Mouse (Mus musculus) CD4-positive, CD25-positive, alpha-beta regulatory T cell (primary cell): ENCODE data around the gene Pygo2. TPM values are rescaled to one million over a fixed set of nuclear protein-coding genes. Genes with fewer than 3 reads are reported as not detected.

Source experiments
- polyA plus RNA-seq: library from polyadenylated mRNA; unstranded; fragments of 100-300 nt; shearing (Covaris generic); gene quantifications from one replicate; pipeline ENCODE4 v1.2.1, GENCODE M21; 2017

The Pygo2 gene
- 69.6 TPM for polyA plus RNA-seq

DNA sequence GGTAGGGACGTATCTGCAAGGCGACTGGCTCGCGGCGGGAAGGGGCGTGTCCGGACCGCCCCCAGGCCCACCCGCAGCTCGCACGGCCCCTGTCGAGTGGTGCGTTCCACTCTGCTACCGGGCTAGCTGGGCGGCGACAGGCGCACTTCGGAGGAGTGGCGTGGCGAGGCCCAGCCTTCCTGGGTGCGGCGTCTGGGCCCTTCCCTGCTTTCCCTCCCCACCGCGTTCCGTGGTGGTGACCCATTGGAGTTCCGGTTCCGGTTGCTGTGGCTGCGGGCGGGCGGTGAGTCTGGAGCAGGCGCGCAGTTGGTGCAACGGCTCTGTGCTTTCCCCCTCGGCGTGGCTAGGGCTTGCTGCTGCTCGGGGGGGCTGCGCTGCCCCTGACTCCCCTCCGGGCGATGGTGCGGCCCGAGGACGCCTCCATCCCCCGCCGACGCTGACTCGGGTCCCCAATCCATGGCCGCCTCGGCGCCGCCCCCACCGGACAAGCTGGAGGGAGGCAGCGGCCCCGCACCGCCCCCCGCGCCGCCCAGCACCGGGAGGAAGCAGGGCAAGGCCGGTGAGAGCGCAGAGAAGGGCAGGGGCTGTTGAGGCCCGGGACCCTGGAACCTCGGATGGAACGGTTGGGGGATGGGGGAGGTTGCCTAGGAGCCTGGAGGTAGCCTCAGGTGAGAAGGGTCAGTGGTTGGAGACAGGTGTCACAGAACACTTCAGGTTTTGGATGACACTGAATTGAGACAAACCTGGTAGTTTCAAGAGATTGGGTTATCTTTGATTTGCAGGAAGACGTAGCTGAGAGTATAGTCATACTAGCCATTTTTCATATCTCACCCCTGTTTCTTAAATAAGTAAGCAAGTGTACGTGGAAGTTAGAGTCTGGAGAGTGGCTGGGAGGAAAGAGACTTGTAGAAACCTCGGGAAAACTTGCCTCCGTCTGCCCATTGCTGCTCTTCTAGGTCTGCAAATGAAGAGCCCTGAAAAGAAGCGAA lies at the start of gene Pygo2:
Gene Pygo2 (plus strand): TSS at position 44 of the 989 bp plus-strand sequence.

DNA sequence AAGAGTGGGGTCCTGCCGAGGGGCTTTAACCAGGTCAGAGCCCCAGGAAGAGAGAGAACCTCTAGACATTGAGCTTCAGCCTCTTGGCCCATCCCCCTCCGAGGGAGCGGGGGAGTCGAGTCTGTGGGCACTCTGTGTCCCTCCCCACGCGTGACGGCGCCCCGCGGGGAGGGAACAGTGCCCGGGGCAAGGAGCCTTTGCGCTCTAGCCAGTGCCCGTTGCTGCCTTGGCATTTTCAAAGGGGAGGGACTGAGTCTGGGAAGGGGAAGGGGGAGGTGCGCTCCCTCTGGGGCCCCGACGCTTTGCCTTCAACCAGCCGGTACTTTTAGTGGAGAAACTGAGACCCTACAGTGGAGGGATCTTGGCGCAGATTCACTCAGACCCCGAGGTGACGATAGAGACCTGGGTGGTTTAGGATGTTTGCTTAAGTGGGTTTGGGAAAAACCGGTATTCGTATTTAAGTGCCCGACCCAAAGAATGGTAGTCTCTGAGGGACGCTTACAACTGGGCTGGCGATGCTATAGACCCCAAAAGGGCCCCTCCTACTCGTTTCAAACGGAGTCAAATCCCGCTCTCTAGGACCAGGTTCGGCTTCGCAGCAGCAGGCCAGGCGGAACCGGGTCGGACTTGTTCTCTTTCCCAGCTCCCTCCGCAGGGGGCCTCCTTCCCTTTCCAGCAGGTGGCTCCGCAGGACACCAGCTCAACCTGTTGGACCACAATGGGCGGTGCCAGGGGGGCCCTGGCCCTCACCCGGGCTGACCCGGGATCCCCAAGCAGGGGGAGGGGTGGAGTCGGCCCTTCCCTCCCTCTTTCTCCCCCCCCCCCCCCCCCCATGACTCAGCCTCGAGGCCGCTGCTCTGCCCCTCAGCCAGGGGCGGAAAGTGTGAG lies 35.8 kb upstream of the Pygo2 start, which contains the start of gene Zbtb7b:
Gene Zbtb7b (minus strand): TSS at position 771 of the 888 bp plus-strand sequence.

DNA sequence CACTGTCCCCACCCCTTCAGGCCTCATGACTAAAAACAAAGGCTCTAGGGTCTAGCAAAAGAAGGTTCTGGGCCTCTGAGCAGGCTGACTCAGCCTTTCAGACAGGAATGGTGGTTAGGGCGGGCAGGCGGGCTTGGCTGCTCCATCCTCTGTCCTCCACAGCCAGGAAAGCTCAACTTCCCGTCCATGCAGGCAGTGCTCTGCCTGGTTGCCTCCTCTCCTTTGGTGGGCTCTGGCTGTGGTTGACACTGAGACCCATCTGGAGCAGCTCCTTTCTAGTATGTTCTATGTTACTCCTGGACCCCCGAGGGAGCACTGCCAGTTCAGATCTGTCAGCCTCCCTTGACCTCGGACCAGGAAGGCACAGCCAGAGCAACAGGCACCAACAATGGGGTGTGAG lies 27.3 kb upstream of the Pygo2 start, which contains the start of gene Lenep:
Gene Lenep (minus strand): TSS at position 101 of the 400 bp plus-strand sequence.

GRCm38 (mm10) chr3:89411490-89412393 lies 18.3 kb upstream of the Pygo2 start, which contains the start of gene Flad1:
Gene Flad1 (minus strand): TSS chr3:89411870.

DNA sequence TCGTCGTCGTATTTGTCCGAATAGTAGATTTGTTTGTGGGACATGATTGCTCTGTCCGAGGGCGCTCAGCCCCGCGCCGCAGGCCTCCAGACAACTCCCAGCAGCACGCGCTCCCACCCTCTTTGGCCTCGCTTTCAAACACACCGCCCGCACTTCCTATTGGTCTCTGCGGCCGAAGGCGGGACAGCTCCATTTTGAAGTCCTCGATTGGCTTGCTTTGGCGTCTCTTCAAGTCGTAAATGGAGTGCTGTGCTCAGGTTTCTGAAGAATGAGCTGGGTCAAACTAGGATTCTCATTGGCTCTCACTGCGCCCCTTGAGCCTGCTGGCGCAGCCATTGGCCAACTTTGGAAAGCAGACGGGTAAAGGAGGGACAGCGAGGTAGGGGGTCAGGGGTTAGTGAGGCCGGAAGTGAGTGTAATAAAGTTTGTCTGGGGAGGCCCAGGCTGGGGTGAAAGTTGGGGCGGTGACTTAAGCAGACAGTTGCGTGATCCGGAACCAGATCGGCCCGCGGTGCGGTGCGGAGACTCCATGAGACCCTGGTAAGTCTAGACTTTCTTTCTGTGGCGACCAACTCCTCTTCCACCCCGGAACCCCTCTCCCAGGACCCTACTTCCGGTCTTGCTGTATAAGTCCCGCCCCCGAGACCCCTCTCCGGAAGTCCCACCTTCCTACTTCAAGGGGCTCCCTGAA lies 11.7 kb upstream of the Pygo2 start, which contains the start of the genes Cks1b and Shc1:
Gene Cks1b (minus strand): TSS at position 214 of the 691 bp plus-strand sequence.
Gene Shc1 (plus strand): TSS at position 274 of the 691 bp plus-strand sequence.

DNA sequence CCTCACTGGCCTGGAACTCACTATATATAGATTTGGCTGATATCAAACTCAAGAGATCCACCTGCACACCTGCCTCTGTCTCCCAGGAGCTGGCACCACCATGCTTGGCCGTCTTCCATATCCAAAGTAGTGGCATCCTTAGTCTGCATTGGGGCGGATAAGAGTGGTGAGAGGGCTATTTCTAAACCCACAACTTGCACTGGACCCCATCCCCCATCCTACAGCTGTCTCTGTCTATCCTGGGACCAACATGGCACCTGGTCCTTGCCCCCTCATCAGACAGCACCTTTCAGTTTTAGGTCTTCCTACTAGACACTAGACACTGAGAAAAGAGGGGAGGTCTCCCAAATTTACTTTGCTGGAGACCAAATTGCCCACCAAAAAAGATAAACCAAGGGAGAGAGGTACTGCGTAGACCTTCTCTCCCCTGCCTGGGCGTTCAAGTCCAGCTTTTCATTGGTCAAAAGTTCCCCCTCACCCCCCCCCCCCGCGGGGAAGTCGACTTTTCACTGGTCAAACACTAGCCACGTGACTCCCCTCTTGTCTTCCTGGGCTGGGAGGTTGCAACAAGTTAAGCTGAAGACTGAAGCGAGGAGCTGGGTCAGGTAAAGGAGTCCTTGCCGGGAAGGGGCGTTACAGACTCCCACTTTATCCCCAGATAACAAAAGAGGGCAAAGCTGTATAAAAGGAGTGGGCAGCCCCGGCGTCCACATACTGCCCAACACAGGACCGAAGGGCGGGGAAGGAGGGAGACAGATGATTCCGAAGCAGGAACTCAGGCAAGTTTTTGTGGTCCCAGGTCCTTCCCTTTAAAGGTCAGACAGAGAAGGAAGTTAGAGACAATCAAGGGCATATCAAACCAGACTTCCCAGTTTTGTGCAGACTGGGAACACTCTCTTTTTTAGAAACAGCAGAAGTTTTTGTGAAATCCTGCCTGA lies 6.4 kb downstream of the Pygo2 start, which contains the start of gene Pbxip1:
Gene Pbxip1 (plus strand): TSS at position 531 of the 938 bp plus-strand sequence.

GRCm38 (mm10) chr3:89454401-89455177 lies 24.6 kb downstream of the Pygo2 start, which contains the start of gene Pmvk:
Gene Pmvk (plus strand): TSS chr3:89454541.

Other genes starting within 250 kb of the Pygo2 start
- 236 TPM for gene Fam189b, start 247.1 kb upstream of the Pygo2 start, polyA plus RNA-seq
- 119 TPM for gene Gba, start 227.3 kb upstream of the Pygo2 start, polyA plus RNA-seq
- gene Thbs3, start 215.0 kb upstream of the Pygo2 start, polyA plus RNA-seq, result 2.0 TPM
- gene Mtx1, start 203.1 kb upstream of the Pygo2 start, polyA plus RNA-seq, result 132 TPM
- 1.1 TPM for gene Muc1, start 201.2 kb upstream of the Pygo2 start, polyA plus RNA-seq
- gene Krtcap2, start 184.2 kb upstream of the Pygo2 start, polyA plus RNA-seq, result 217 TPM
- 3.1 TPM for gene Trim46, start 183.9 kb upstream of the Pygo2 start, polyA plus RNA-seq
- gene Dpm3, start 170.9 kb upstream of the Pygo2 start, polyA plus RNA-seq, result 98.5 TPM
- gene Slc50a1, start 159.6 kb upstream of the Pygo2 start, polyA plus RNA-seq, result 270 TPM
- not detected for gene Efna1, start 149.1 kb upstream of the Pygo2 start, polyA plus RNA-seq
- gene Efna3, start 107.2 kb upstream of the Pygo2 start, polyA plus RNA-seq, result not detected
- gene Efna4, start 92.2 kb upstream of the Pygo2 start, polyA plus RNA-seq, result 0.55 TPM
- gene Adam15, start 80.2 kb upstream of the Pygo2 start, polyA plus RNA-seq, result 18.3 TPM
- gene Dcst2, start 68.2 kb upstream of the Pygo2 start, polyA plus RNA-seq, result 0.36 TPM
- 0.45 TPM for gene Dcst1, start 65.0 kb upstream of the Pygo2 start, polyA plus RNA-seq
- 53.9 TPM for gene Zbtb7b, start 35.4 kb upstream of the Pygo2 start, polyA plus RNA-seq
- gene Lenep, start 27.4 kb upstream of the Pygo2 start, polyA plus RNA-seq, result not detected
- gene Flad1, start 18.3 kb upstream of the Pygo2 start, polyA plus RNA-seq, result 54.2 TPM
- gene Cks1b, start 11.8 kb upstream of the Pygo2 start, polyA plus RNA-seq, result 20.0 TPM
- gene Shc1, start 11.8 kb upstream of the Pygo2 start, polyA plus RNA-seq, result 76.8 TPM
- 110 TPM for gene Pbxip1, start 6.5 kb downstream of the Pygo2 start, polyA plus RNA-seq
- 16.8 TPM for gene Pmvk, start 24.3 kb downstream of the Pygo2 start, polyA plus RNA-seq
- not detected for gene Kcnn3, start 90.0 kb downstream of the Pygo2 start, polyA plus RNA-seq